ENCODE assay signal across 8 mouse cellular contexts in the genomic region with DNA sequence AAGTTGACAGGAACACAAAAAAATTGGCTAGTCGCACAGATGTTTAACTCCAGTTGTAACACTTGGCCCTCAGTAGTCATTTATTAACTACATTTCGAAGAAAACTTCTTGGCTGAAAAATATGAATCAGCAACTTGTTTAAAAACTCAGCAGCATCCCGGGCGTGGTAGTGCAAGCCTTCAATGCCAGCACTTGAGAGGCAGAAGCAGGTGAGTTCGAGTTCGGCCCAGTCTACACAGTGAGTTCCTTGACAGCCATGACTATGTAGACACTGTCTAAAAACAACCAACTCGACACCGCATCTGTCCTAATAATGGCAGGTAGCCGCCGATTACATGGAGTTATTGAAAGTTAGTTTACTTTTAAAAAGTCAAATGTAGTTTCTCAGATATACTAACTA. TPM values are rescaled to one million over a fixed set of nuclear protein-coding genes. Genes with fewer than 3 reads are reported as not detected.
A peak's percentile ranks its signal among the peaks of the same experiment; 100 is the strongest.
DNase-seq lines count a peak whose midpoint lies in the region; ATAC-seq and TF ChIP-seq lines count a peak whose summit lies in the region.

No protein-coding gene starts in this region.

- H3K27me3 ChIP-seq in forebrain, embryonic 11.5 days (ENCODE audit: control insufficient read depth, insufficient read depth, low read length) = no peaks in the 10 kb centered on the region
- no peaks in the 10 kb centered on the region for H3K27me3 ChIP-seq in lung, postnatal 0 days (replicated peaks; ENCODE audit: insufficient read depth, low read length)

- intact Hi-C loops in left cerebral cortex, postnatal 4 days (cut with DNase I) = no loop called here
- intact Hi-C loops in left cerebral cortex, postnatal 25 days (cut with DNase I) = no loop called here

- peak overlapping the region; percentile 83 for H3K9ac ChIP-seq in forebrain, embryonic 11.5 days (ENCODE audit: low read length)
- peak overlapping the region; percentile 92 for H3K9ac ChIP-seq in lung, postnatal 0 days (replicated peaks; ENCODE audit: low read depth)

- H3K4me2 ChIP-seq in forebrain, embryonic 11.5 days (ENCODE audit: low read depth, low read length, severe bottlenecking) = peak overlapping the region; percentile 95
- H3K4me2 ChIP-seq in lung, postnatal 0 days (replicated peaks; ENCODE audit: low read depth, low read length) = peak overlapping the region; percentile 69

- H3K4me1 ChIP-seq in forebrain, embryonic 11.5 days (replicated peaks; ENCODE audit: control insufficient read depth, insufficient read depth, low read length) = peaks cover 8% of the 10 kb centered on the region; the same call in 1 of the 2 replicates
- H3K4me1 ChIP-seq in lung, postnatal 0 days (ENCODE audit: insufficient read depth, low read depth, low read length) = peaks cover 11% of the 10 kb centered on the region; the same call in 1 of the 2 replicates

- peak overlapping the region; percentile 96 for H3K4me3 ChIP-seq in forebrain, embryonic 11.5 days (ENCODE audit: low read depth, low read length)
- peak overlapping the region; percentile 93 for H3K4me3 ChIP-seq in lung, postnatal 0 days (ENCODE audit: low read depth, low read length)

- no peak for TF ChIP-seq CTCF in lung, postnatal 0 days (IDR thresholded peaks at IDR 0.05)

- no peak for ATAC-seq in forebrain, embryonic 11.5 days (replicated peaks; ENCODE audit: low FRiP score)
- no peak for ATAC-seq in lung, postnatal 0 days

- 53% methylated on average over 10 of the region's 10 CpGs for WGBS in forebrain, embryonic 11.5 days
- WGBS in lung, postnatal 0 days = 21% methylated on average over 10 of the region's 10 CpGs

- no peaks in the 10 kb centered on the region for H3K9me3 ChIP-seq in forebrain, embryonic 11.5 days (ENCODE audit: control insufficient read depth, low read length)
- no peaks in the 10 kb centered on the region for H3K9me3 ChIP-seq in lung, postnatal 0 days (ENCODE audit: low read length)

- TF ChIP-seq EP300 in lung, postnatal 0 days (IDR thresholded peaks at IDR 0.05) = no peak

- DNase-seq in thymus, postnatal 14 days = peak; percentile 10
- DNase-seq in thymus, postnatal 36 days = no peak
- DNase-seq in forebrain, embryonic 11.5 days (ENCODE audit: low spot score) = no peak
- peak; percentile 80 for DNase-seq in kidney, adult 9 months
- DNase-seq in lung, postnatal 0 days (ENCODE audit: low spot score) = peak; percentile 57
- DNase-seq in yolk sac, embryonic 10.5 days (ENCODE audit: low spot score) = peak; percentile 65
- no peak for DNase-seq in left cerebral cortex, postnatal 4 days
- DNase-seq in left cerebral cortex, postnatal 25 days (ENCODE audit: low spot score in 2 of 2) = no peak

- 0 out of 2 replicates have a peak overlapping the region, but pooled peaks have one; percentile 37 for H3K27ac ChIP-seq in forebrain, embryonic 11.5 days (ENCODE audit: low read depth, low read length)
- H3K27ac ChIP-seq in lung, postnatal 0 days (ENCODE audit: low read length) = peak overlapping the region; percentile 98

- no peaks in the 10 kb centered on the region for H3K36me3 ChIP-seq in forebrain, embryonic 11.5 days (ENCODE audit: control insufficient read depth, insufficient read depth, low read length)
- H3K36me3 ChIP-seq in lung, postnatal 0 days (ENCODE audit: insufficient read depth, low read length) = no peaks in the 10 kb centered on the region

RNA-seq across cellular contexts. Expression of a gene that starts 1.0 kb away (rescaled TPM):
- 61.1 and 62.1 TPM in 2 replicates for polyA plus RNA-seq in forebrain, embryonic 11.5 days (2014; fragmentation: Nextera tagmentation; extraction: Ambion mirVana)
- polyA plus RNA-seq in lung, postnatal 0 days (2015; fragmentation: Nextera tagmentation; extraction: Ambion mirVana) = 31.1 and 33.2 TPM in 2 replicates
- total RNA-seq in left cerebral cortex, postnatal 4 days (2021) = 10 to 100 TPM; 58.3 to 59.6 TPM
- 10 to 100 TPM; 48.3 to 50.9 TPM for total RNA-seq in left cerebral cortex, postnatal 25 days (2021)

RNA-seq across cellular contexts. Expression of a gene that starts 13.7 kb away (rescaled TPM):
- polyA plus RNA-seq in forebrain, embryonic 11.5 days (2014; fragmentation: Nextera tagmentation; extraction: Ambion mirVana) = 22.6 and 26.0 TPM in 2 replicates
- 58.7 and 60.2 TPM in 2 replicates for polyA plus RNA-seq in lung, postnatal 0 days (2015; fragmentation: Nextera tagmentation; extraction: Ambion mirVana)
- 10 to 100 TPM; 17.9 to 18.9 TPM for total RNA-seq in left cerebral cortex, postnatal 4 days (2021)
- total RNA-seq in left cerebral cortex, postnatal 25 days (2021) = 10 to 100 TPM; 12.6 to 14.4 TPM

RNA-seq across cellular contexts. Expression of a gene that starts 40.9 kb away (rescaled TPM):
- 54.1 and 56.8 TPM in 2 replicates for polyA plus RNA-seq in forebrain, embryonic 11.5 days (2014; fragmentation: Nextera tagmentation; extraction: Ambion mirVana)
- polyA plus RNA-seq in lung, postnatal 0 days (2015; fragmentation: Nextera tagmentation; extraction: Ambion mirVana) = 16.4 and 17.8 TPM in 2 replicates
- total RNA-seq in left cerebral cortex, postnatal 4 days (2021) = 10 to 100 TPM; 78.5 to 78.7 TPM
- 10 to 100 TPM; 45.5 to 49.1 TPM for total RNA-seq in left cerebral cortex, postnatal 25 days (2021)

RNA-seq across cellular contexts. Expression of a gene that starts 50.7 kb away (rescaled TPM):
- 11.9 and 12.6 TPM in 2 replicates for polyA plus RNA-seq in forebrain, embryonic 11.5 days (2014; fragmentation: Nextera tagmentation; extraction: Ambion mirVana)
- polyA plus RNA-seq in lung, postnatal 0 days (2015; fragmentation: Nextera tagmentation; extraction: Ambion mirVana) = 3.2 and 4.1 TPM in 2 replicates
- 10 to 100 TPM; 26.2 to 34.5 TPM for total RNA-seq in left cerebral cortex, postnatal 4 days (2021)
- total RNA-seq in left cerebral cortex, postnatal 25 days (2021) = 10 to 100 TPM; 77.2 to 82.9 TPM

Comparison
In these comparisons a context has a peak if more than half of its experiments do, and no peak if none do; other contexts are left out.
1. DNase-seq: peak in thymus, postnatal 14 days (single experiment), kidney, adult 9 months (single experiment), lung, postnatal 0 days (single experiment) and yolk sac, embryonic 10.5 days (single experiment); none in thymus, postnatal 36 days (0 of 2), forebrain, embryonic 11.5 days (single experiment), left cerebral cortex, postnatal 4 days (single experiment) and left cerebral cortex, postnatal 25 days (0 of 2).